Mouse (Mus musculus): ENCODE data around the gene Ikzf2. TPM values are rescaled to one million over a fixed set of nuclear protein-coding genes. Genes with fewer than 3 reads are reported as not detected.

The Ikzf2 gene
- polyA plus RNA-seq, 1 experiment from 2014 or later: 0.88 TPM

- WGBS: 26% methylated on average over 7 of the region's 7 CpGs
- H3K9me3 ChIP-seq (ENCODE audit: low read length): no peaks in the 10 kb centered on the region
- no peak overlapping the region for H3K27ac ChIP-seq (ENCODE audit: low read length)
- DNase-seq (ENCODE audit: low spot score) (no peak), ATAC-seq (no peak)
- no peaks in the 10 kb centered on the region for H3K36me3 ChIP-seq (ENCODE audit: insufficient read depth, low read length)
- H3K4me3 ChIP-seq (ENCODE audit: low read depth, low read length): no peak overlapping the region
- TF ChIP-seq EP300 (IDR thresholded peaks at IDR 0.05) (no peak), CTCF (IDR thresholded peaks at IDR 0.05) (no peak)
- no peak overlapping the region for H3K9ac ChIP-seq (replicated peaks; ENCODE audit: low read depth)
- H3K27me3 ChIP-seq (replicated peaks; ENCODE audit: insufficient read depth, low read length): no peaks in the 10 kb centered on the region
- no peak overlapping the region for H3K4me2 ChIP-seq (replicated peaks; ENCODE audit: low read depth, low read length)
- peaks cover 2% of the 10 kb centered on the region; the same call in 1 of the 2 replicates for H3K4me1 ChIP-seq (ENCODE audit: insufficient read depth, low read depth, low read length)
Measured at GRCm38 (mm10) chr1:69591328-69591801, 95.7 kb downstream of the Ikzf2 start.

- Histone ChIP-seq H3K9ac (replicated peaks; ENCODE audit: low read depth) (no peak overlapping the region), H3K36me3 (ENCODE audit: insufficient read depth, low read length) (no peaks in the 10 kb centered on the region), H3K4me3 (ENCODE audit: low read depth, low read length) (no peak overlapping the region), H3K27ac (ENCODE audit: low read length) (no peak overlapping the region), H3K4me1 (ENCODE audit: insufficient read depth, low read depth, low read length) (no peaks in the 10 kb centered on the region), H3K9me3 (ENCODE audit: low read length) (no peaks in the 10 kb centered on the region), H3K27me3 (replicated peaks; ENCODE audit: insufficient read depth, low read length) (no peaks in the 10 kb centered on the region), H3K4me2 (replicated peaks; ENCODE audit: low read depth, low read length) (no peak overlapping the region)
- ATAC-seq (no peak), DNase-seq (ENCODE audit: low spot score) (no peak)
- TF ChIP-seq EP300 (IDR thresholded peaks at IDR 0.05) (no peak), CTCF (IDR thresholded peaks at IDR 0.05) (no peak)
- 27% methylated on average over 2 of the region's 2 CpGs for WGBS
Measured at GRCm38 (mm10) chr1:69585546-69585945, 101.5 kb downstream of the Ikzf2 start.

GRCm38 (mm10) chr1:69583932-69584659 is 102.9 kb downstream of the Ikzf2 start:
- no peak for DNase-seq (ENCODE audit: low spot score)
- Histone ChIP-seq H3K4me3 (ENCODE audit: low read depth, low read length) (no peak overlapping the region), H3K9ac (replicated peaks; ENCODE audit: low read depth) (no peak overlapping the region), H3K36me3 (ENCODE audit: insufficient read depth, low read length) (no peaks in the 10 kb centered on the region), H3K27ac (ENCODE audit: low read length) (no peak overlapping the region), H3K4me1 (ENCODE audit: insufficient read depth, low read depth, low read length) (no peaks in the 10 kb centered on the region), H3K9me3 (ENCODE audit: low read length) (no peaks in the 10 kb centered on the region), H3K4me2 (replicated peaks; ENCODE audit: low read depth, low read length) (no peak overlapping the region), H3K27me3 (replicated peaks; ENCODE audit: insufficient read depth, low read length) (no peaks in the 10 kb centered on the region)
- ATAC-seq: no peak
- TF ChIP-seq EP300 (IDR thresholded peaks at IDR 0.05) (no peak), CTCF (IDR thresholded peaks at IDR 0.05) (no peak)
- WGBS: 77% methylated on average over 5 of the region's 5 CpGs

GRCm38 (mm10) chr1:69578917-69579316 is 108.1 kb downstream of the Ikzf2 start:
- Histone ChIP-seq H3K9ac (replicated peaks; ENCODE audit: low read depth) (no peak overlapping the region), H3K4me2 (replicated peaks; ENCODE audit: low read depth, low read length) (no peak overlapping the region), H3K4me1 (ENCODE audit: insufficient read depth, low read depth, low read length) (no peaks in the 10 kb centered on the region), H3K36me3 (ENCODE audit: insufficient read depth, low read length) (no peaks in the 10 kb centered on the region), H3K9me3 (ENCODE audit: low read length) (no peaks in the 10 kb centered on the region), H3K27me3 (replicated peaks; ENCODE audit: insufficient read depth, low read length) (no peaks in the 10 kb centered on the region), H3K27ac (ENCODE audit: low read length) (no peak overlapping the region), H3K4me3 (ENCODE audit: low read depth, low read length) (no peak overlapping the region)
- DNase-seq (ENCODE audit: low spot score): no peak
- WGBS: 82% methylated on average over 4 of the region's 4 CpGs
- TF ChIP-seq EP300 (IDR thresholded peaks at IDR 0.05): no peak
- TF ChIP-seq CTCF (IDR thresholded peaks at IDR 0.05): no peak
- ATAC-seq: no peak

GRCm38 (mm10) chr1:69559443-69560090 is 127.5 kb downstream of the Ikzf2 start:
- Histone ChIP-seq H3K4me3 (ENCODE audit: low read depth, low read length) (no peak overlapping the region), H3K27ac (ENCODE audit: low read length) (no peak overlapping the region), H3K4me2 (replicated peaks; ENCODE audit: low read depth, low read length) (no peak overlapping the region), H3K9ac (replicated peaks; ENCODE audit: low read depth) (no peak overlapping the region), H3K4me1 (ENCODE audit: insufficient read depth, low read depth, low read length) (no peaks in the 10 kb centered on the region), H3K36me3 (ENCODE audit: insufficient read depth, low read length) (no peaks in the 10 kb centered on the region), H3K27me3 (replicated peaks; ENCODE audit: insufficient read depth, low read length) (no peaks in the 10 kb centered on the region), H3K9me3 (ENCODE audit: low read length) (no peaks in the 10 kb centered on the region)
- DNase-seq (ENCODE audit: low spot score) (no peak), ATAC-seq (no peak)
- TF ChIP-seq CTCF (IDR thresholded peaks at IDR 0.05): no peak
- TF ChIP-seq EP300 (IDR thresholded peaks at IDR 0.05): no peak
- 72% methylated on average over 5 of the region's 5 CpGs for WGBS

GRCm38 (mm10) chr1:69555636-69556151 is 131.4 kb downstream of the Ikzf2 start:
- TF ChIP-seq EP300 (IDR thresholded peaks at IDR 0.05) (no peak), CTCF (IDR thresholded peaks at IDR 0.05) (no peak)

More at GRCm38 (mm10) chr1:69555636-69556151, 131.4 kb downstream of the Ikzf2 start:
- Histone ChIP-seq H3K36me3 (ENCODE audit: insufficient read depth, low read length) (no peaks in the 10 kb centered on the region), H3K4me2 (replicated peaks; ENCODE audit: low read depth, low read length) (no peak overlapping the region), H3K9me3 (ENCODE audit: low read length) (no peaks in the 10 kb centered on the region), H3K4me3 (ENCODE audit: low read depth, low read length) (no peak overlapping the region), H3K27me3 (replicated peaks; ENCODE audit: insufficient read depth, low read length) (no peaks in the 10 kb centered on the region), H3K27ac (ENCODE audit: low read length) (no peak overlapping the region), H3K4me1 (ENCODE audit: insufficient read depth, low read depth, low read length) (no peaks in the 10 kb centered on the region), H3K9ac (replicated peaks; ENCODE audit: low read depth) (no peak overlapping the region)
- no peak for ATAC-seq
- WGBS: 73% methylated on average over 5 of the region's 5 CpGs
- no peak for DNase-seq (ENCODE audit: low spot score)

Data from lung, postnatal 0 days (tissue).